Mouse (Mus musculus): Measurements from ENCODE around the gene Aplf. TPM values are rescaled to one million over a fixed set of nuclear protein-coding genes. Genes with fewer than 3 reads are reported as not detected.
"Not testable (repeated sequence)": the region's sequence is repeated elsewhere in the genome, so short reads cannot be mapped to it uniquely, and the experiment has no call there.

Gene Aplf
- polyA plus RNA-seq, 1 experiment from 2014 or later: 15.9 TPM

- Histone ChIP-seq H3K9ac (ENCODE audit: low read length) (no peak overlapping the region), H3K9me3 (ENCODE audit: control insufficient read depth, low read length) (no peaks in the 10 kb centered on the region), H3K27ac (ENCODE audit: low read depth, low read length) (no peak overlapping the region), H3K36me3 (ENCODE audit: control insufficient read depth, insufficient read depth, low read length) (no peaks in the 10 kb centered on the region), H3K4me2 (no peak overlapping the region), H3K27me3 (ENCODE audit: control insufficient read depth, insufficient read depth, low read length) (no peaks in the 10 kb centered on the region), H3K4me3 (ENCODE audit: low read depth, low read length) (no peak overlapping the region), H3K4me1 (ENCODE audit: control insufficient read depth, insufficient read depth, low read length) (no peaks in the 10 kb centered on the region)
- DNase-seq (ENCODE audit: low spot score, missing footprints) (no peak), ATAC-seq (ENCODE audit: low FRiP score) (no peak)
- WGBS: 87% methylated on average over 9 of the region's 9 CpGs
Measured at GRCm38 (mm10) chr6:87652670-87653069, 19.3 kb downstream of the Aplf start.

GRCm38 (mm10) chr6:87651787-87652186, 20.2 kb downstream of the Aplf start:
- DNase-seq (ENCODE audit: low spot score, missing footprints) (no peak), ATAC-seq (ENCODE audit: low FRiP score) (no peak)
- Histone ChIP-seq H3K9me3 (ENCODE audit: control insufficient read depth, low read length) (no peaks in the 10 kb centered on the region), H3K4me1 (ENCODE audit: control insufficient read depth, insufficient read depth, low read length) (no peaks in the 10 kb centered on the region), H3K4me2 (no peak overlapping the region), H3K9ac (ENCODE audit: low read length) (no peak overlapping the region), H3K27me3 (ENCODE audit: control insufficient read depth, insufficient read depth, low read length) (no peaks in the 10 kb centered on the region), H3K36me3 (ENCODE audit: control insufficient read depth, insufficient read depth, low read length) (no peaks in the 10 kb centered on the region), H3K4me3 (ENCODE audit: low read depth, low read length) (no peak overlapping the region), H3K27ac (ENCODE audit: low read depth, low read length) (no peak overlapping the region)
- 87% methylated on average over 5 of the region's 5 CpGs for WGBS

- DNase-seq (ENCODE audit: low spot score, missing footprints): no peak
- Histone ChIP-seq H3K9me3 (ENCODE audit: control insufficient read depth, low read length) (no peaks in the 10 kb centered on the region), H3K9ac (ENCODE audit: low read length) (no peak overlapping the region), H3K36me3 (ENCODE audit: control insufficient read depth, insufficient read depth, low read length) (no peaks in the 10 kb centered on the region), H3K4me1 (ENCODE audit: control insufficient read depth, insufficient read depth, low read length) (no peaks in the 10 kb centered on the region), H3K4me3 (ENCODE audit: low read depth, low read length) (no peak overlapping the region), H3K27ac (ENCODE audit: low read depth, low read length) (no peak overlapping the region), H3K27me3 (ENCODE audit: control insufficient read depth, insufficient read depth, low read length) (no peaks in the 10 kb centered on the region), H3K4me2 (no peak overlapping the region)
- no peak for ATAC-seq (ENCODE audit: low FRiP score)
- 85% methylated on average over 11 of the region's 11 CpGs for WGBS
Measured at GRCm38 (mm10) chr6:87638134-87638660, 33.8 kb downstream of the Aplf start.

GRCm38 (mm10) chr6:87632176-87632575, 39.8 kb downstream of the Aplf start:
- H3K4me2 ChIP-seq: no peak overlapping the region
- H3K9me3 ChIP-seq (ENCODE audit: control insufficient read depth, low read length): no peaks in the 10 kb centered on the region
- H3K27ac ChIP-seq (ENCODE audit: low read depth, low read length): no peak overlapping the region
- ATAC-seq (ENCODE audit: low FRiP score) (no peak), DNase-seq (ENCODE audit: low spot score, missing footprints) (no peak)
- no peak overlapping the region for H3K9ac ChIP-seq (ENCODE audit: low read length)
- H3K27me3 ChIP-seq (ENCODE audit: control insufficient read depth, insufficient read depth, low read length): no peaks in the 10 kb centered on the region
- no peaks in the 10 kb centered on the region for H3K4me1 ChIP-seq (ENCODE audit: control insufficient read depth, insufficient read depth, low read length)
- H3K4me3 ChIP-seq (ENCODE audit: low read depth, low read length): no peak overlapping the region
- WGBS: 81% methylated on average over 4 of the region's 4 CpGs
- no peaks in the 10 kb centered on the region for H3K36me3 ChIP-seq (ENCODE audit: control insufficient read depth, insufficient read depth, low read length)

- DNase-seq (ENCODE audit: low spot score, missing footprints); H3K36me3 ChIP-seq (ENCODE audit: control insufficient read depth, insufficient read depth, low read length); H3K4me3 ChIP-seq (ENCODE audit: low read depth, low read length); ATAC-seq (ENCODE audit: low FRiP score); H3K27me3 ChIP-seq (ENCODE audit: control insufficient read depth, insufficient read depth, low read length); H3K4me1 ChIP-seq (ENCODE audit: control insufficient read depth, insufficient read depth, low read length); H3K9ac ChIP-seq (ENCODE audit: low read length); H3K9me3 ChIP-seq (ENCODE audit: control insufficient read depth, low read length); H3K27ac ChIP-seq (ENCODE audit: low read depth, low read length); H3K4me2 ChIP-seq: not testable (repeated sequence)
- 78% methylated on average over 13 of the region's 15 CpGs for WGBS
Measured at GRCm38 (mm10) chr6:87628936-87629335, 43.1 kb downstream of the Aplf start.

GRCm38 (mm10) chr6:87623151-87623550, 48.8 kb downstream of the Aplf start:
- H3K9ac ChIP-seq (ENCODE audit: low read length): no peak overlapping the region
- no peaks in the 10 kb centered on the region for H3K36me3 ChIP-seq (ENCODE audit: control insufficient read depth, insufficient read depth, low read length)
- H3K4me2 ChIP-seq: no peak overlapping the region
- H3K9me3 ChIP-seq (ENCODE audit: control insufficient read depth, low read length): no peaks in the 10 kb centered on the region
- no peaks in the 10 kb centered on the region for H3K4me1 ChIP-seq (ENCODE audit: control insufficient read depth, insufficient read depth, low read length)
- H3K27ac ChIP-seq (ENCODE audit: low read depth, low read length): no peak overlapping the region
- ATAC-seq (ENCODE audit: low FRiP score) (no peak), DNase-seq (ENCODE audit: low spot score, missing footprints) (no peak)
- WGBS: 96% methylated on average over 3 of the region's 3 CpGs
- no peak overlapping the region for H3K4me3 ChIP-seq (ENCODE audit: low read depth, low read length)
- H3K27me3 ChIP-seq (ENCODE audit: control insufficient read depth, insufficient read depth, low read length): no peaks in the 10 kb centered on the region

GRCm38 (mm10) chr6:87621281-87621680, 50.7 kb downstream of the Aplf start:
- ATAC-seq (ENCODE audit: low FRiP score) (no peak), DNase-seq (ENCODE audit: low spot score, missing footprints) (no peak)
- 78% methylated on average over 3 of the region's 3 CpGs for WGBS

GRCm38 (mm10) chr6:87618021-87618420, 54.0 kb downstream of the Aplf start:
- DNase-seq (ENCODE audit: low spot score, missing footprints): no peak

More at GRCm38 (mm10) chr6:87621281-87621680, 50.7 kb downstream of the Aplf start:
- H3K9ac ChIP-seq (ENCODE audit: low read length): no peak overlapping the region
- H3K36me3 ChIP-seq (ENCODE audit: control insufficient read depth, insufficient read depth, low read length): no peaks in the 10 kb centered on the region
- H3K4me2 ChIP-seq: no peak overlapping the region
- H3K27me3 ChIP-seq (ENCODE audit: control insufficient read depth, insufficient read depth, low read length): no peaks in the 10 kb centered on the region
- H3K27ac ChIP-seq (ENCODE audit: low read depth, low read length): no peak overlapping the region
- no peaks in the 10 kb centered on the region for H3K9me3 ChIP-seq (ENCODE audit: control insufficient read depth, low read length)
- H3K4me1 ChIP-seq (ENCODE audit: control insufficient read depth, insufficient read depth, low read length): no peaks in the 10 kb centered on the region
- no peak overlapping the region for H3K4me3 ChIP-seq (ENCODE audit: low read depth, low read length)

GRCm38 (mm10) chr6:87615696-87616083, 56.3 kb downstream of the Aplf start:
- H3K9me3 ChIP-seq (ENCODE audit: control insufficient read depth, low read length): no peaks in the 10 kb centered on the region
- no peak overlapping the region for H3K4me3 ChIP-seq (ENCODE audit: low read depth, low read length)
- no peak overlapping the region for H3K27ac ChIP-seq (ENCODE audit: low read depth, low read length)
- no peak overlapping the region for H3K4me2 ChIP-seq
- H3K36me3 ChIP-seq (ENCODE audit: control insufficient read depth, insufficient read depth, low read length): no peaks in the 10 kb centered on the region
- 87% methylated on average over 14 of the region's 14 CpGs for WGBS
- no peaks in the 10 kb centered on the region for H3K27me3 ChIP-seq (ENCODE audit: control insufficient read depth, insufficient read depth, low read length)
- DNase-seq (ENCODE audit: low spot score, missing footprints) (no peak), ATAC-seq (ENCODE audit: low FRiP score) (no peak)
- no peak overlapping the region for H3K9ac ChIP-seq (ENCODE audit: low read length)
- H3K4me1 ChIP-seq (ENCODE audit: control insufficient read depth, insufficient read depth, low read length): no peaks in the 10 kb centered on the region

More at GRCm38 (mm10) chr6:87618021-87618420, 54.0 kb downstream of the Aplf start:
- no peak overlapping the region for H3K4me2 ChIP-seq
- ATAC-seq (ENCODE audit: low FRiP score): no peak
- no peak overlapping the region for H3K4me3 ChIP-seq (ENCODE audit: low read depth, low read length)
- no peak overlapping the region for H3K27ac ChIP-seq (ENCODE audit: low read depth, low read length)
- no peaks in the 10 kb centered on the region for H3K9me3 ChIP-seq (ENCODE audit: control insufficient read depth, low read length)
- no peaks in the 10 kb centered on the region for H3K27me3 ChIP-seq (ENCODE audit: control insufficient read depth, insufficient read depth, low read length)
- H3K36me3 ChIP-seq (ENCODE audit: control insufficient read depth, insufficient read depth, low read length): no peaks in the 10 kb centered on the region
- H3K9ac ChIP-seq (ENCODE audit: low read length): no peak overlapping the region
- H3K4me1 ChIP-seq (ENCODE audit: control insufficient read depth, insufficient read depth, low read length): no peaks in the 10 kb centered on the region
- 67% methylated on average over 8 of the region's 8 CpGs for WGBS

Data from midbrain, embryonic 11.5 days (tissue).